Mouse (Mus musculus) gastrocnemius, adult 2 months (tissue): ENCODE results near the gene Lgr6. TPM values are rescaled to one million over a fixed set of nuclear protein-coding genes. Genes with fewer than 3 reads are reported as not detected.
"Not testable (repeated sequence)": the region's sequence is repeated elsewhere in the genome, so short reads cannot be mapped to it uniquely, and the experiment has no call there.

Experiments used
- DNase-seq: peaks from one replicate; pipeline ENCODE4 v3.0.0; 2022
- H3K27ac ChIP-seq: fragments of 200-600 bp; 2 replicates; pipeline ENCODE4 v1.8.1; 2022; ENCODE audit warnings: mild to moderate bottlenecking
- H3K4me3 ChIP-seq: fragments of 200-600 bp; 2 replicates; pipeline ENCODE4 v1.8.1; 2022; ENCODE audit warnings: mild to moderate bottlenecking, moderate library complexity
- CTCF ChIP-seq: fragments of 200-600 bp; IDR thresholded peaks from 2 replicates; pipeline ENCODE4 v1.8.1; 2022; ENCODE audit warnings: antibody characterized with exemption, mild to moderate bottlenecking, moderate library complexity
- intact Hi-C: fragments of 180-260 bp; cut with DNase I; formaldehyde crosslinking; loops from one replicate; pipeline ENCODE4 v1.15.1; 2025
- total RNA-seq, 2 experiments: library from RNA; stranded (reverse); gene quantifications; 2 replicates each; pipeline ENCODE4 v1.2.3; 2021

The Lgr6 gene
- total RNA-seq, 2 experiments from 2014 or later, result 0.08 to 0.86 TPM

- no peak for TF ChIP-seq CTCF
- intact Hi-C loops, result no loop called here
- Histone ChIP-seq H3K4me3 (no peak overlapping the region), H3K27ac (no peak overlapping the region)
- DNase-seq, result no peak
Observed at GRCm38 (mm10) chr1:135124573-135125363, 19.7 kb upstream of the Lgr6 start.

- Histone ChIP-seq H3K27ac (no peak overlapping the region), H3K4me3 (no peak overlapping the region)
- intact Hi-C loops, result loop anchor here (1.0 kb wide), 1 partner anchor 24 kb away; no protein-coding TSS in a partner anchor
- DNase-seq, result peak; percentile 45
- TF ChIP-seq CTCF, result peak; percentile 92; the same call in 1 of the 2 replicates
Observed at GRCm38 (mm10) chr1:135112661-135113060, 7.6 kb upstream of the Lgr6 start.

- H3K4me3 ChIP-seq, H3K27ac ChIP-seq, intact Hi-C loops, DNase-seq: not testable (repeated sequence)
Observed at GRCm38 (mm10) chr1:135111271-135111670, 6.2 kb upstream of the Lgr6 start.

- TF ChIP-seq CTCF, result peak; percentile 87
- peak; percentile 70 for DNase-seq
- H3K4me3 ChIP-seq, result no peak overlapping the region
- no peak overlapping the region for H3K27ac ChIP-seq
- intact Hi-C loops, result no loop called here
Observed at GRCm38 (mm10) chr1:135110075-135110474, 5.0 kb upstream of the Lgr6 start.

GRCm38 (mm10) chr1:135108611-135109010, 3.5 kb upstream of the Lgr6 start:
- peak; percentile 71 for TF ChIP-seq CTCF
- Histone ChIP-seq H3K27ac (no peak overlapping the region), H3K4me3 (no peak overlapping the region)
- intact Hi-C loops, result loop anchor here (5.0 kb wide), 2 partner anchors 76 to 136 kb away; no protein-coding TSS in a partner anchor
- peak; percentile 65 for DNase-seq

- peak; percentile 82 for DNase-seq
- intact Hi-C loops, result loop anchor here (1.0 to 5.0 kb wide), 3 partner anchors 74 to 134 kb away; no protein-coding TSS in a partner anchor
- Histone ChIP-seq H3K4me3 (peak overlapping the region; percentile 28), H3K27ac (no peak overlapping the region)
- TF ChIP-seq CTCF, result peak; percentile 90
Observed at GRCm38 (mm10) chr1:135105951-135106350, 875 bp upstream of the Lgr6 start.

GRCm38 (mm10) chr1:135100400-135100799, 4.7 kb downstream of the Lgr6 start:
- intact Hi-C loops, result no loop called here
- no peak for TF ChIP-seq CTCF

GRCm38 (mm10) chr1:135098441-135098840, 6.6 kb downstream of the Lgr6 start:
- intact Hi-C loops, result no loop called here
- no peak for TF ChIP-seq CTCF
- DNase-seq, result peak; percentile 91
- Histone ChIP-seq H3K27ac (peak overlapping the region; percentile 88), H3K4me3 (peak overlapping the region; percentile 4)

More at GRCm38 (mm10) chr1:135100400-135100799, 4.7 kb downstream of the Lgr6 start:
- Histone ChIP-seq H3K4me3 (no peak overlapping the region), H3K27ac (no peak overlapping the region)
- DNase-seq, result no peak

GRCm38 (mm10) chr1:135097441-135097840, 7.6 kb downstream of the Lgr6 start:
- intact Hi-C loops, result no loop called here
- H3K4me3 ChIP-seq, result no peak overlapping the region
- DNase-seq, result no peak
- TF ChIP-seq CTCF, result no peak
- no peak overlapping the region for H3K27ac ChIP-seq

GRCm38 (mm10) chr1:135096312-135096711, 8.8 kb downstream of the Lgr6 start:
- no peak overlapping the region for H3K4me3 ChIP-seq
- intact Hi-C loops, result no loop called here
- TF ChIP-seq CTCF, result no peak
- H3K27ac ChIP-seq, result peak overlapping the region; percentile 12; the same call in 1 of the 2 replicates
- no peak for DNase-seq

GRCm38 (mm10) chr1:135095189-135095588, 9.9 kb downstream of the Lgr6 start:
- no peak for TF ChIP-seq CTCF
- DNase-seq, result peak; percentile 7
- intact Hi-C loops, result no loop called here
- Histone ChIP-seq H3K27ac (no peak overlapping the region), H3K4me3 (no peak overlapping the region)

GRCm38 (mm10) chr1:135094723-135095122, 10.4 kb downstream of the Lgr6 start:
- intact Hi-C loops, result loop anchor here (5.0 kb wide), 1 partner anchor 42 kb away; no protein-coding TSS in a partner anchor

GRCm38 (mm10) chr1:135090914-135091313, 14.2 kb downstream of the Lgr6 start:
- no peak overlapping the region for H3K27ac ChIP-seq
- peak; percentile 5 for DNase-seq
- no peak for TF ChIP-seq CTCF
- intact Hi-C loops, result loop anchor here (5.0 kb wide), 1 partner anchor 39 kb away; no protein-coding TSS in a partner anchor
- H3K4me3 ChIP-seq, result no peak overlapping the region

More at GRCm38 (mm10) chr1:135094723-135095122, 10.4 kb downstream of the Lgr6 start:
- TF ChIP-seq CTCF, result peak; percentile 6; the same call in 1 of the 2 replicates
- H3K4me3 ChIP-seq, result no peak overlapping the region
- H3K27ac ChIP-seq, result no peak overlapping the region
- no peak for DNase-seq
